Mouse (Mus musculus) hindbrain, embryonic 12.5 days (tissue): ENCODE measurements around the gene Klhl11. TPM values are rescaled to one million over a fixed set of nuclear protein-coding genes. Genes with fewer than 3 reads are reported as not detected.
A peak's percentile ranks its signal among the peaks of the same experiment; 100 is the strongest.

Experiments
- ATAC-seq: fragments of 200-750 bp; cut with Nextera tagmentation; 2 replicates; pipeline ENCODE4 v1.8.0; 2017; ENCODE audit warnings: moderate TSS enrichment; ENCODE audit not compliant: low FRiP score
- H3K27ac ChIP-seq: fragments of 300-500 bp; sonication (generic); 2 replicates; pipeline ENCODE4 v1.5.1; 2016; ENCODE audit warnings: mild to moderate bottlenecking
- H3K27me3 ChIP-seq: fragments of 300-500 bp; sonication (generic); 2 replicates; pipeline ENCODE4 v1.6.1; 2016; ENCODE audit warnings: mild to moderate bottlenecking
- H3K36me3 ChIP-seq: fragments of 300-500 bp; sonication (generic); 2 replicates; pipeline ENCODE4 v1.6.1; 2016; ENCODE audit warnings: mild to moderate bottlenecking
- H3K4me1 ChIP-seq: fragments of 300-500 bp; sonication (generic); 2 replicates; pipeline ENCODE4 v1.6.1; 2016
- H3K4me2 ChIP-seq: fragments of 300-500 bp; sonication (generic); replicated peaks from 2 replicates; pipeline ENCODE4 v1.6.1; 2016; ENCODE audit warnings: mild to moderate bottlenecking
- H3K4me3 ChIP-seq: fragments of 300-500 bp; sonication (generic); 2 replicates; pipeline ENCODE4 v1.5.1; 2016; ENCODE audit warnings: mild to moderate bottlenecking
- H3K9ac ChIP-seq: fragments of 300-500 bp; sonication (generic); 2 replicates; pipeline ENCODE4 v1.6.1; 2016; ENCODE audit warnings: mild to moderate bottlenecking, moderate library complexity
- H3K9me3 ChIP-seq: fragments of 300-500 bp; sonication (generic); replicated peaks from 2 replicates; pipeline ENCODE4 v1.6.1; 2016; ENCODE audit warnings: mild to moderate bottlenecking
- WGBS: fragments of 180-500 bp; shearing (Covaris S2); methylation state at CpG from one replicate; pipeline ENCODE4 v1.1.7; 2016; 5-methylcytosine and 5-hydroxymethylcytosine counted together
- polyA plus RNA-seq: library from polyadenylated mRNA; unstranded; fragments of >200 nt; fragmentation: Nextera tagmentation; extraction: Ambion mirVana; gene quantifications from 2 replicates; pipeline ENCODE4 v1.2.1, GENCODE M21; 2016

Klhl11 gene
- polyA plus RNA-seq, 1 experiment from 2014 or later, result 13.7 TPM

DNA sequence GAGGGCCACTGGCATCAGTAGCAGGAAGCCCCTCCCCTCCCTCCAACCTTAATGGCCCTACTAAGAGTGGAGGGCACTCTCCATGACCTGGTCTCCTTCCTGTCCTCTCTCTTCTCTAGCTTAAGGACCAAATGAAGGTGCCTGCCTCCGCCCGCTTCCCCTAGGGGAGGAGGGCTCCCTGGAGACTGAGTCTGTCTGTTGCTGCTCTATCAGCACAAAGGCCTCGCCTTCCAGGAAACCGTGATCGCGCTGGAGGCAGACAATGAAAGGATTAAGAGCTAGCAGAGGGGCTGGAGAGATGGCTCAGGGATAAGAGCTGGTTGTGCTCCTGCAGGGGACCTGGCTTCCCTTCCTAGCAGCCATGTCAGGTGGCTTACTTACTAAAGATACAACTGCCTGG, 28.8 kb upstream of the Klhl11 start:
- peaks cover 98% of the 10 kb centered on the region for H3K36me3 ChIP-seq
- no peak overlapping the region for H3K9ac ChIP-seq
- ATAC-seq, result no peak
- H3K27ac ChIP-seq, result no peak overlapping the region
- no peaks in the 10 kb centered on the region for H3K4me1 ChIP-seq
- no peaks in the 10 kb centered on the region for H3K27me3 ChIP-seq
- 40% methylated on average over 6 of the region's 6 CpGs for WGBS
- H3K9me3 ChIP-seq, result no peaks in the 10 kb centered on the region
- no peak overlapping the region for H3K4me2 ChIP-seq
- H3K4me3 ChIP-seq, result no peak overlapping the region

DNA sequence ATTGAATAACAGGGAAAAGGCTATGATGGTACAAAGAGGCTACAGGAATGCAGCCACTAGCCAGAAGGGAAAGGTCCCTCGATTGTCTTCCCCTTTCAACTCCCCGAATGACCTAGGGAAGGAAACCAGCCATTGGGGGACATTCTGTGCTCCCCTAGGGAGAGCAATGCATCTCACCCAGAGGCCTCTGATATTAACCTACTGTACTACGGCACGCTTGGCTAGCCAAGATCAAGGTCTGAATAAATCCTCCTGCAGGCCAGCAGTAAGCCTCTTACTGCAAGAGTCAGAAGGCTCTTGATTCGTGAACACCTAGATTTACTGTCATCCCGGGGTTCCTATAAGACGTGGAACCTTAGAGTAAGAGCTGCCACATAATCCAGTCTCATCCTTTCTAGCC, 28.1 kb upstream of the Klhl11 start:
- no peak overlapping the region for H3K4me3 ChIP-seq
- H3K4me1 ChIP-seq, result no peaks in the 10 kb centered on the region
- H3K36me3 ChIP-seq, result peaks cover 98% of the 10 kb centered on the region
- H3K9me3 ChIP-seq, result no peaks in the 10 kb centered on the region
- no peak overlapping the region for H3K4me2 ChIP-seq
- H3K9ac ChIP-seq, result no peak overlapping the region
- no peak for ATAC-seq
- H3K27me3 ChIP-seq, result no peaks in the 10 kb centered on the region
- no peak overlapping the region for H3K27ac ChIP-seq
- 88% methylated on average over 7 of the region's 7 CpGs for WGBS

DNA sequence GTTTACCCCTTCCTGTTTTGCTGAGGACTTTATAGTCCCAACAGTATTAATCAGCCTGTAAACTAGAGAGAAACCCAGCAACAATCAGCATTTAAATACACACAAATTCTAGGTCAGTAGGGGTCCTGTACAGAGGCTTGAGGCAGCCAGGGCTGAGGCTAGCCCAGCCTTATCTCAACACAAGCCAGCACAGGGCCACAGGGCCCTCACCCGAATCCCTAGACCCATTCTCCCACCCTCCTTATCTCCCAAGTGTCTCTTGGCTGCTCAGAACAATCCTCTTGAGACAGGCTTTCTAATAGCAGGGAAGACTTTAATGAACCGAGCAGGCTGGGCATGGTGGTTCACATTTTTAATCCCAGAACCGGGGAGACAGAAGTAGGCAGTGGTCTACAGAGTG, 27.7 kb upstream of the Klhl11 start:
- no peak for ATAC-seq
- 94% methylated on average over 3 of the region's 3 CpGs for WGBS
- H3K4me3 ChIP-seq, result no peak overlapping the region

DNA sequence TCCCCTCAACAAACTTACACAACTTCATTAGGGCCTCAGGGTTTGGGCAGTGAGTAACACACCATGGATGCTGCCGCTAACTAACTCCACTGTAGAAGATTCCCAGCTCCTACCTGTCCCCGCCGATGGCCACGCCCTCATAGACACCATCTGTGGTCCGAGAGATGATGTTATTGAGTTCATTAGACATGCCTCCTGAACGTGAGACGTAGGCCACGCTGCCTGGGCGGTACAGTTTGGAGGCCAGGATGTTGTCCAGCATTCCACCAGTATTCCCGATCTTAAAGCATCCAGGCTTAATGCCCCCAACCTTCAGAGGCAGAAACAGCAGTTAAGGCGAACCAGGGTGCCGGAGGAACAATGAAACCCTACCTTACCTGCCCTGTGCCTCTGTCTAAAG, 21.2 kb upstream of the Klhl11 start:
- Histone ChIP-seq H3K27me3 (no peaks in the 10 kb centered on the region), H3K27ac (no peak overlapping the region), H3K4me3 (no peak overlapping the region), H3K4me2 (no peak overlapping the region), H3K4me1 (no peaks in the 10 kb centered on the region), H3K9ac (no peak overlapping the region), H3K9me3 (no peaks in the 10 kb centered on the region), H3K36me3 (peaks cover 96% of the 10 kb centered on the region)
- 91% methylated on average over 12 of the region's 12 CpGs for WGBS
- no peak for ATAC-seq

More for the DNA sequence above, 27.7 kb upstream of the Klhl11 start:
- H3K4me1 ChIP-seq, result no peaks in the 10 kb centered on the region
- H3K4me2 ChIP-seq, result no peak overlapping the region
- no peaks in the 10 kb centered on the region for H3K27me3 ChIP-seq
- H3K36me3 ChIP-seq, result peaks cover 98% of the 10 kb centered on the region
- no peaks in the 10 kb centered on the region for H3K9me3 ChIP-seq
- no peak overlapping the region for H3K27ac ChIP-seq
- H3K9ac ChIP-seq, result no peak overlapping the region

DNA sequence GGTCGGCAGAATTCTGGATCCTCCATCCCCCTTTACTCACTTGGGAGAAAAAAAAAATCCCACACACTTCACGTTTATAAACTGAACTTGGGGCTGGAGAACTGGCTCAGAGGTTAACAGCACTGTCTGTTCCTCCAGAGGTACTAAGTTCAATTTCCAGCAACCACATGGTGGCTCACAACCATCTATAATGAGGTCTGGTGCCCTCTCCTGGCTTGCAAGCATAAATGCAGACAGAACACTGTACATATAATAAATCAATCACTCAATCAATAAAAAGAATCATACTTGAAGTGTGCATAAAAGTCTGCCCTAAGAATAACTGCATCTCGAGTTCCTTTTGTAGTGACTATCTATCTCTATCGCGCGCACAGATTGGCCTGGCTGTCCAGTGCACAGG, 18.4 kb upstream of the Klhl11 start:
- Histone ChIP-seq H3K9me3 (no peaks in the 10 kb centered on the region), H3K9ac (no peak overlapping the region), H3K27me3 (no peaks in the 10 kb centered on the region), H3K4me3 (no peak overlapping the region), H3K4me2 (no peak overlapping the region), H3K4me1 (no peaks in the 10 kb centered on the region), H3K36me3 (peaks cover 95% of the 10 kb centered on the region), H3K27ac (no peak overlapping the region)
- ATAC-seq, result no peak
- 95% methylated on average over 6 of the region's 6 CpGs for WGBS

DNA sequence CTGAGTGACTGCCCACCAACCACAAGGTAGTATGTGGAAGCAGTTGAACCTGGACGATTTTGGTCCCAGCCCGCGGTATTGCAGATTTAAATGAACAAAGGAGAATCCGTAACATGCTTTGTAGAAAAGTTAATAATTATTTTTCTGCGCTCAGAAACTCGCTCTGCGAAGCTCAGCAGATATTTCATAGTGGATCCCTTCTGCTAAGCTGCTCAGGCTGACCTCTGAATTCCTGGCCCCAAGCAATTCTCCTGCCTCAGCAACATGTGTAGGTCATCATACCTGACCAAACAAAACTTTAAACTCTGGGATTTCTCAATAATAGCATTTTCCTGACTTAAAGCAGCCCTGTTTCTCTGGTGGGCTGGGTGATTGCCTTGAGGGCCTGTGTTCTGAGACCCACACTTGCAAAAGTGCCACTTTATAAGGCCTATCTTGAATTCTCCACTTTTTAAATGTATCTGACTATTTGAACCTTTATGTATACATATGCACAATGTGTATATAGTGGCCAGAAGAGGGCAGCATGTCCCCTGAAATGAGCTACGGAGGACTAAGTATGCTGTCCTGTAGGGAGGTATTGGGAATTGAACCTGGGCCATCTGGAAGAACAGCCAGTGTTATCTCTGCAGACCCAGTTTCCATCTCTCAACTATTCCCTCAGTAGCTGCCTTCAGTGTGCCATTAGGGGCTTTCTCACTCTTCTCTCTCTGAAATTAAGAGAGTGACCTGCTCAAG, 13.4 kb upstream of the Klhl11 start:
- no peak overlapping the region for H3K4me3 ChIP-seq
- 88% methylated on average over 8 of the region's 8 CpGs for WGBS
- H3K27me3 ChIP-seq, result no peaks in the 10 kb centered on the region
- no peaks in the 10 kb centered on the region for H3K9me3 ChIP-seq
- H3K27ac ChIP-seq, result no peak overlapping the region
- H3K4me2 ChIP-seq, result no peak overlapping the region
- H3K9ac ChIP-seq, result no peak overlapping the region
- no peaks in the 10 kb centered on the region for H3K4me1 ChIP-seq
- H3K36me3 ChIP-seq, result peaks cover 98% of the 10 kb centered on the region
- ATAC-seq, result no peak

DNA sequence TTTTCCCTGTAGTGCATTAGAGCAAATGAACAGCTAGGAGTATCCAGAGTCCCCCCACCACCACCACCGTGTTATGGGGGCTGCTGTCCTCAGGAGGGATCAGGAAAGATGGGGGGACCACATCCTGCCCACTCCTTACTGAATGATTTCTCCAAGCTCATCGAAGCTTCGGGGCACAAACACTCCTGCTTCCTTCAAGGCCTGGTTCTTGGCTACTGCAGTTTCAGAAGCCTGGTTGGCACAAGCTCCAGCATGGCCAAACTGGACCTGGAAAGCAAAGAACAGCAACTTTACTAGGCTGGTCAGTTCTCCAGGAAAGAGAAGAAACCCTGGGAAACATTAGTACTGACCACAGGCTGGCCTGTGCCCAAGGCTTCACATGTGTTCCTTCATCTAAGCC, 11.9 kb upstream of the Klhl11 start:
- no peak overlapping the region for H3K4me2 ChIP-seq
- no peaks in the 10 kb centered on the region for H3K9me3 ChIP-seq
- H3K36me3 ChIP-seq, result peaks cover 98% of the 10 kb centered on the region
- no peak for ATAC-seq
- WGBS, result 93% methylated on average over 3 of the region's 3 CpGs
- no peak overlapping the region for H3K4me3 ChIP-seq
- H3K27me3 ChIP-seq, result no peaks in the 10 kb centered on the region
- H3K4me1 ChIP-seq, result no peaks in the 10 kb centered on the region
- no peak overlapping the region for H3K9ac ChIP-seq
- no peak overlapping the region for H3K27ac ChIP-seq

DNA sequence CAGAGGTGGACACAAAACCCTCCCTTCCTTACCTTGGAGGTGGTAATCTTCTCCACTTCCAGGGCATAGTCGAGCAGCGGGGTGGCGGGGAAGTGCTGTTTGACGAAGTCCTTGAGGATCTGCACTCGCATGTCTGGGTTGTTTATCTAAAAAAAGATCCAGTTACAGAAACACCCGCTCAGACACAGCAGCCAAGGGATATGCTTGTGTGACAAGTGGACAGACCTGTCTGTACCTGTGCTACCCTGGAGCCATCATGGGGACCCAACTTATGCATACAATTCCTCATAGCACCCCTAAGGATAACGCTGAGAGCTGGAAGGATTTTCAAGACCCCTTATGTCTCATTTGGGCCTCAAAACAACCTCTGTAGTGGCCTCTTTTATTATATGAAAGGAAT, 6.6 kb upstream of the Klhl11 start:
- H3K4me3 ChIP-seq, result no peak overlapping the region
- H3K9me3 ChIP-seq, result no peaks in the 10 kb centered on the region
- no peak overlapping the region for H3K27ac ChIP-seq
- ATAC-seq, result no peak
- 88% methylated on average over 7 of the region's 7 CpGs for WGBS
- peaks cover 83% of the 10 kb centered on the region for H3K36me3 ChIP-seq
- H3K27me3 ChIP-seq, result no peaks in the 10 kb centered on the region
- no peaks in the 10 kb centered on the region for H3K4me1 ChIP-seq
- no peak overlapping the region for H3K9ac ChIP-seq
- H3K4me2 ChIP-seq, result no peak overlapping the region

DNA sequence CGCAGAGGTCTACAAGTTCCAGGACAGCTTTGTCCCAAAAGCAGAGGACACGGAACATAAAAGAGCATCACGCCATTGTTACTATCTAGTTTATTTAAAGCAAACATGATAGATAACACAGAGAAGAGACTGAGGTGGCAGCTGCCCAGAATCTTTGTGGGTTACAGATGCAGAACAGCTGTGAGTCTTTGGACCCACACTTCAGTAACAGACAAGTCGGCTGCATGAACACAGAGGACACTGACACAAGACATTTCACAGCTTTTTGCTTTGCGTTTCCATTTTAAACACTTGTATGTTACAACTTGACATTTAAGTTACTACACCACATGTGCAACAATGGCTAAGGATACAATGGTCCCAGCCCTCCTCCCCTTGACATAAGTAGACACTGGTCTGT, 3.7 kb upstream of the Klhl11 start:
- 97% methylated on average over 5 of the region's 5 CpGs for WGBS
- Histone ChIP-seq H3K27ac (no peak overlapping the region), H3K27me3 (no peaks in the 10 kb centered on the region), H3K9me3 (no peaks in the 10 kb centered on the region), H3K36me3 (peaks cover 55% of the 10 kb centered on the region), H3K4me2 (no peak overlapping the region), H3K4me3 (no peak overlapping the region), H3K9ac (no peak overlapping the region), H3K4me1 (peaks cover 1% of the 10 kb centered on the region)
- no peak for ATAC-seq

DNA sequence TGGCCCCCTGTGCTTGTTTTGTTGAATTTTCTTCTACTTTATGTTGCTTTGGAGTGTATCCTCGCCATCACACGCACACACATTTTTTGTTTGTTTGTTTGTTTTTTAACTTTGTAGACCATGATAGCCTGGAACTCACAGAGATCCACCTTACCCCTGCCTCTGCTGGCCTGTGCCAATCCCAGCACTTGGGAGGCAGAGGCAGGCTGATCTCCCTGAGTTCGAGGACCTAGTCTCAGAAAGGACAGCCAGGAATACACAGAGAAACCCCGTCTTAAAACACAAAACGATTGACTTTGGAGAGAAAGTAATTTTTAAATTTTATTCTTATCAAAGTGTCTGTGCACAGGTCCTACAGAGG, 374 bp upstream of the Klhl11 start:
- H3K4me2 ChIP-seq, result 0 out of 2 replicates have a peak overlapping the region, but pooled peaks have one; percentile 64
- no peaks in the 10 kb centered on the region for H3K27me3 ChIP-seq
- 30% methylated on average over 5 of the region's 5 CpGs for WGBS
- no peak overlapping the region for H3K9ac ChIP-seq
- H3K4me3 ChIP-seq, result peak overlapping the region; percentile 94; the same call in 1 of the 2 replicates
- H3K4me1 ChIP-seq, result peaks cover 22% of the 10 kb centered on the region
- H3K27ac ChIP-seq, result no peak overlapping the region
- no peak for ATAC-seq
- H3K9me3 ChIP-seq, result no peaks in the 10 kb centered on the region
- H3K36me3 ChIP-seq, result peaks cover 22% of the 10 kb centered on the region

DNA sequence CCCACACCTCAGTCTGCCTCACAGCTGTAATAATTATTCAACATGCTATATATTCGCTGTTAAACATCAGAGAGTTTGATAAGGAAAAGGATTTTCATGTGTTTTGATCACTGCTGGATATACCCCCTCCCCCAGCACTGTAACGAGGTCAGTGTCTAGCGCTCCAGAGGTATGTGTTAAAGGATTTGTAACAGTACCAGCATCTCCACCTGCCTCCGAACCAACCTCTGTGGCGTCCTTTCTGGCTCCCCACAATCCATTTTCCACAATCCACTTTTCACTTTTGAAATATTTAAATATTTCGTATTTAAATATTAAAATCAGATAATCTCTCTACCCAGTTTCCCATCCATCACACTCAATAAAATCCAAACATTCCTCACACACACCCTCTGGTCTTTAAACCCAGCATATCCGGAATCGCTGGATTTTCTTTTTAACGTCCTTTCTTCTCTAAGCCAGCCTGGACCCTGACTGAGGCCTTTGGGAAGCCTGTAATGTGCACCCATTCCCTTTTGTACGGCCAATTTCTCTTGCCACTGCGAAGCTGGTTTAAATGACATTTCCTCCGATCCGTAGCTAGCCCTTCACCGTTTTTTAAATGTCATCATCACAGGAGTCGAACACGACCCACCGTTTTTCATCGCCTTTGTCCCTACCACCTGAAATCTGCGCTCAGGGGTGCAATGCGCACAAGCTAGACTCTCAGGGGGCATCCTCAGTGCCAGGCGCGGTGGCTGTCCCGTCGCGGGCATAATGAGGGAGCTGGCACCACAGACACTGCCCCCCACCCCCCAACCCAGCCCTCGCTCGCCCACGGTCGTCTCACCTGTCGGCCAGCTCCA, 967 bp downstream of the Klhl11 start:
- Histone ChIP-seq H3K4me2 (peak overlapping the region; percentile 64), H3K4me1 (peaks cover 22% of the 10 kb centered on the region), H3K36me3 (peaks cover 10% of the 10 kb centered on the region), H3K9me3 (no peaks in the 10 kb centered on the region), H3K27ac (peak overlapping the region; percentile 90), H3K27me3 (no peaks in the 10 kb centered on the region), H3K4me3 (peak overlapping the region; percentile 94), H3K9ac (peak overlapping the region; percentile 92)
- whole genome bisulfite sequencing, result 5% methylated on average over 30 of the region's 30 CpGs
- peak; percentile 15; the same call in 1 of the 2 replicates for ATAC-seq

DNA sequence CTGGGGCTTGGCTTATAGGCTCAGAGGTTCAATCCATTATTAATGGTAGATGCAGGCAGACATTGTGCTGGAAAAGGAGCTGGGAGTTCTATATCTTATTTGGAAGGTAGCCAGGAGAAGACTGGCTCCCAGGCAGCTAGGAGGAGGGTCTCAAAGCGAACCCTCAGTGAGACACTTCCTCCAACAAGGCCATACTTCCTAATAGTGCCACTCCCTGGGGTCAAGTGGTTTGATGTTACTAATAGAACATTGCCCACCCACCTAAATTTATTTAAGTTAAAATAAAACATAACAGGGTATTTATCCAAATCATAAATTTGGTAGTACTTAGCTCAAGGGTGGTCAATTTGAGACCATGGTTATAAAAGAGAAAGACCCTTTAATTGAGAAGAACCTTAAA, 6.7 kb downstream of the Klhl11 start:
- Histone ChIP-seq H3K4me2 (no peak overlapping the region), H3K4me1 (peaks cover 17% of the 10 kb centered on the region), H3K4me3 (no peak overlapping the region), H3K9me3 (no peaks in the 10 kb centered on the region), H3K36me3 (peaks cover 22% of the 10 kb centered on the region), H3K27ac (no peak overlapping the region), H3K9ac (no peak overlapping the region), H3K27me3 (no peaks in the 10 kb centered on the region)
- 88% methylated on average over 1 of the region's 1 CpGs for WGBS
- ATAC-seq, result no peak
